Mouse (Mus musculus): Measurements from ENCODE around the gene St8sia1.

DNA sequence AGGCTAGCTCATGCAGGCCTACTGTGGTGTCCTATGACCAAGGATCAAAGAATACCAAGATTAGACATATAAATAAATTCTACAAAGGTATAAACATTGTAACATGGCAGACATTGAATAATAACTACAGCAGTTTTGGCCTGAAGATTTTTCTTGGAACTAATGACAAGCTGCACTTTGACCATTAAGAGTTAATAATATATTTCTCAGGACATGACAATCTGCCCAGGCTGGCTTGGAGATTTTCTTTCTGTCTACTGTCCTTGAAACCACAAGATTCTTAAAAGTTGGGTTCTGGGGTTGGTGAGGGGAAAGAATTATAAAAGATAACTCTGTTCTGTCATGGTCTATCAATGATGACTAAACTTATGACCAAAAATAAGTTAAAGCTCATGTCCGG is 103.9 kb downstream of the St8sia1 start:
- TF ChIP-seq EP300 (optimal IDR thresholded peaks at IDR 0.05) (no peak), CTCF (IDR thresholded peaks at IDR 0.05; ENCODE audit: low read depth) (no peak)

Data from stomach, postnatal 0 days (tissue).